In genomic region chr2:31619208-31619607, GRCm38 (mm10) we compare ENCODE assay signal across 29 mouse cellular contexts. TPM values are rescaled to one million over a fixed set of nuclear protein-coding genes. Genes with fewer than 3 reads are reported as not detected.
DNase-seq lines count a peak whose midpoint lies in the region; ATAC-seq lines count a peak whose summit lies in the region.
"Had no signal": no experiment of that assay in that cellular context is flagged by ENCODE, and none has a peak within 500 bp of the region (broad histone marks: within the 10 kb centered on the region; RNA-seq: fewer than 3 reads in every experiment).

No protein-coding gene starts in this region.

- H3K27ac ChIP-seq in hindbrain, embryonic 15.5 days (replicated peaks): no peak overlapping the region
- H3K27ac ChIP-seq in hindbrain, embryonic 14.5 days: no peak overlapping the region
- peak overlapping the region; percentile 52 for H3K27ac ChIP-seq in neural tube, embryonic 13.5 days (replicated peaks)
- H3K27ac ChIP-seq in neural tube, embryonic 15.5 days (replicated peaks): no peak overlapping the region
- H3K27ac ChIP-seq: embryonic facial prominence, embryonic 10.5 days; embryonic facial prominence, embryonic 13.5 days; forebrain, embryonic 13.5 days; intestine, embryonic 15.5 days had no signal

- ATAC-seq in hindbrain, embryonic 15.5 days (ENCODE audit: low FRiP score, low read depth): peak; percentile 55; the same call in 1 of the 2 replicates
- ATAC-seq in hindbrain, embryonic 14.5 days (ENCODE audit: low FRiP score): no peak
- ATAC-seq in neural tube, embryonic 13.5 days (ENCODE audit: low read depth): peak; percentile 57
- no peak for ATAC-seq in neural tube, embryonic 15.5 days (ENCODE audit: low FRiP score)
- ATAC-seq: activated CD4-positive, CD25-positive, alpha-beta regulatory T cell, adult 4 months; forebrain, embryonic 13.5 days; forebrain, embryonic 16.5 days; intestine, embryonic 15.5 days had no signal

- no peaks in the 10 kb centered on the region for H3K27me3 ChIP-seq in hindbrain, embryonic 15.5 days
- peaks cover 17% of the 10 kb centered on the region; the same call in 1 of the 2 replicates for H3K27me3 ChIP-seq in hindbrain, embryonic 14.5 days (ENCODE audit: control insufficient read depth, insufficient read depth, low read length)
- H3K27me3 ChIP-seq in neural tube, embryonic 13.5 days: peaks cover 52% of the 10 kb centered on the region
- peaks cover 42% of the 10 kb centered on the region for H3K27me3 ChIP-seq in neural tube, embryonic 15.5 days (replicated peaks)
- H3K27me3 ChIP-seq: embryonic facial prominence, embryonic 13.5 days; forebrain, embryonic 13.5 days; intestine, embryonic 15.5 days had no signal

- DNase-seq in hindbrain, embryonic 14.5 days (ENCODE audit: low spot score): no peak
- DNase-seq in ES-CJ7 (ENCODE audit: low read depth, low spot score) (peak; percentile 41), ZHBTc4 (ENCODE audit: low read depth, low spot score) (peak; percentile 37)
- DNase-seq in spleen, postnatal 4 days (ENCODE audit: low spot score in 2 of 2): no peak
- DNase-seq: adrenal gland, adult 8-10 months; adrenal gland, postnatal 25 days; cerebellum, adult 11-12 months; cerebellum, adult 8-10 months; cerebellum, postnatal 36 days; embryo, embryonic 11 days; gastrocnemius, postnatal 10 days; gastrocnemius, postnatal 36 days; heart, postnatal 36 days; kidney, adult 11 months had no signal

- peaks cover 13% of the 10 kb centered on the region for H3K36me3 ChIP-seq in hindbrain, embryonic 15.5 days
- peaks cover 30% of the 10 kb centered on the region for H3K36me3 ChIP-seq in hindbrain, embryonic 14.5 days (replicated peaks; ENCODE audit: control insufficient read depth, insufficient read depth)
- peaks cover 27% of the 10 kb centered on the region for H3K36me3 ChIP-seq in neural tube, embryonic 13.5 days
- peaks cover 26% of the 10 kb centered on the region for H3K36me3 ChIP-seq in neural tube, embryonic 15.5 days

- H3K4me3 ChIP-seq in hindbrain, embryonic 15.5 days: no peak overlapping the region
- no peak overlapping the region for H3K4me3 ChIP-seq in hindbrain, embryonic 14.5 days (replicated peaks; ENCODE audit: low read length)
- H3K4me3 ChIP-seq in neural tube, embryonic 13.5 days: no peak overlapping the region
- no peak overlapping the region for H3K4me3 ChIP-seq in neural tube, embryonic 15.5 days (replicated peaks)
- H3K4me3 ChIP-seq: embryonic facial prominence, embryonic 10.5 days; embryonic facial prominence, embryonic 13.5 days; erythroblast, embryonic 14.5 days; forebrain, embryonic 13.5 days; hindbrain, embryonic 12.5 days; intestine, embryonic 15.5 days had no signal

- 72% methylated on average over 6 of the region's 6 CpGs for WGBS in hindbrain, embryonic 15.5 days
- WGBS in hindbrain, embryonic 14.5 days: 86% methylated on average over 6 of the region's 6 CpGs
- whole genome bisulfite sequencing in neural tube, embryonic 13.5 days: 82% methylated on average over 6 of the region's 6 CpGs
- WGBS in neural tube, embryonic 15.5 days: 80% methylated on average over 6 of the region's 6 CpGs

- peaks cover 5% of the 10 kb centered on the region; the same call in 1 of the 2 replicates for H3K4me1 ChIP-seq in hindbrain, embryonic 15.5 days (replicated peaks)
- H3K4me1 ChIP-seq in hindbrain, embryonic 14.5 days (replicated peaks; ENCODE audit: control insufficient read depth, insufficient read depth, low read length): peaks cover 9% of the 10 kb centered on the region
- peaks cover 23% of the 10 kb centered on the region for H3K4me1 ChIP-seq in neural tube, embryonic 13.5 days (replicated peaks)
- H3K4me1 ChIP-seq in neural tube, embryonic 15.5 days: peaks cover 7% of the 10 kb centered on the region
- H3K4me1 ChIP-seq: embryonic facial prominence, embryonic 10.5 days; forebrain, embryonic 13.5 days; intestine, embryonic 15.5 days had no signal

- no peak overlapping the region for H3K4me2 ChIP-seq in hindbrain, embryonic 15.5 days
- H3K4me2 ChIP-seq in hindbrain, embryonic 14.5 days (replicated peaks): no peak overlapping the region
- no peak overlapping the region for H3K4me2 ChIP-seq in neural tube, embryonic 13.5 days
- no peak overlapping the region for H3K4me2 ChIP-seq in neural tube, embryonic 15.5 days
- H3K4me2 ChIP-seq: embryonic facial prominence, embryonic 13.5 days; forebrain, embryonic 13.5 days; heart, embryonic 11.5 days; hindbrain, embryonic 12.5 days; intestine, embryonic 15.5 days had no signal

- H3K9me3 ChIP-seq in hindbrain, embryonic 15.5 days: no peaks in the 10 kb centered on the region
- 0 out of 2 replicates have a peak, but pooled peaks cover 3% of the 10 kb centered on the region for H3K9me3 ChIP-seq in hindbrain, embryonic 14.5 days (ENCODE audit: control insufficient read depth, low read length)
- no peaks in the 10 kb centered on the region for H3K9me3 ChIP-seq in neural tube, embryonic 13.5 days
- no peaks in the 10 kb centered on the region for H3K9me3 ChIP-seq in neural tube, embryonic 15.5 days (replicated peaks)
- H3K9me3 ChIP-seq: embryonic facial prominence, embryonic 10.5 days; forebrain, embryonic 13.5 days; G1E; hindbrain, embryonic 12.5 days; intestine, embryonic 15.5 days had no signal

- H3K9ac ChIP-seq in hindbrain, embryonic 15.5 days: no peak overlapping the region
- H3K9ac ChIP-seq in hindbrain, embryonic 14.5 days: no peak overlapping the region
- no peak overlapping the region for H3K9ac ChIP-seq in neural tube, embryonic 13.5 days
- no peak overlapping the region for H3K9ac ChIP-seq in neural tube, embryonic 15.5 days (replicated peaks)
- H3K9ac ChIP-seq: embryonic facial prominence, embryonic 13.5 days; forebrain, embryonic 13.5 days; hindbrain, embryonic 12.5 days; intestine, embryonic 15.5 days had no signal

RNA-seq across cellular contexts. Expression of gene Prdm12, which starts 20.6 kb away (rescaled TPM):
- 1.7 and 3.1 TPM in 2 replicates for polyA plus RNA-seq in hindbrain, embryonic 15.5 days (2015; fragmentation: Nextera tagmentation; extraction: Ambion mirVana)
- polyA plus RNA-seq in hindbrain, embryonic 14.5 days (2014; fragmentation: Nextera tagmentation; extraction: Ambion mirVana): 0.50 and 0.89 TPM in 2 replicates
- 36.4 and 45.9 TPM in 2 replicates for polyA plus RNA-seq in neural tube, embryonic 13.5 days (2015; fragmentation: Nextera tagmentation; extraction: Ambion mirVana)
- 5.3 and 7.8 TPM in 2 replicates for polyA plus RNA-seq in neural tube, embryonic 15.5 days (2015; fragmentation: Nextera tagmentation; extraction: Ambion mirVana)
- polyA plus RNA-seq: activated CD4-positive, CD25-positive, alpha-beta regulatory T cell, adult 4 months; erythroblast, embryonic 14.5 days; G1E; heart, embryonic 14.5 days; heart, postnatal 0 days had no signal

RNA-seq across cellular contexts. Expression of gene Fubp3, which starts 46.8 kb away (rescaled TPM):
- 47.9 and 48.5 TPM in 2 replicates for polyA plus RNA-seq in hindbrain, embryonic 15.5 days (2015; fragmentation: Nextera tagmentation; extraction: Ambion mirVana)
- polyA plus RNA-seq in hindbrain, embryonic 14.5 days (2014; fragmentation: Nextera tagmentation; extraction: Ambion mirVana): 43.6 and 45.2 TPM in 2 replicates
- 64.2 and 70.8 TPM in 2 replicates for polyA plus RNA-seq in neural tube, embryonic 13.5 days (2015; fragmentation: Nextera tagmentation; extraction: Ambion mirVana)
- polyA plus RNA-seq in neural tube, embryonic 15.5 days (2015; fragmentation: Nextera tagmentation; extraction: Ambion mirVana): 44.9 and 51.3 TPM in 2 replicates

RNA-seq across cellular contexts. Expression of gene Exosc2, which starts 51.3 kb away (rescaled TPM):
- 42.0 and 42.4 TPM in 2 replicates for polyA plus RNA-seq in hindbrain, embryonic 15.5 days (2015; fragmentation: Nextera tagmentation; extraction: Ambion mirVana)
- polyA plus RNA-seq in hindbrain, embryonic 14.5 days (2014; fragmentation: Nextera tagmentation; extraction: Ambion mirVana): 29.5 and 33.1 TPM in 2 replicates
- 41.9 and 42.6 TPM in 2 replicates for polyA plus RNA-seq in neural tube, embryonic 13.5 days (2015; fragmentation: Nextera tagmentation; extraction: Ambion mirVana)
- polyA plus RNA-seq in neural tube, embryonic 15.5 days (2015; fragmentation: Nextera tagmentation; extraction: Ambion mirVana): 40.3 and 47.1 TPM in 2 replicates

Comparison
In these comparisons a context has a peak if more than half of its experiments do, and no peak if none do; other contexts are left out.
1. ATAC-seq: peak in hindbrain, embryonic 15.5 days (single experiment) and neural tube, embryonic 13.5 days (single experiment); none in hindbrain, embryonic 14.5 days (single experiment) and neural tube, embryonic 15.5 days (single experiment).
2. DNase-seq: peak in ES-CJ7 (single experiment) and ZHBTc4 (single experiment); none in hindbrain, embryonic 14.5 days (single experiment) and spleen, postnatal 4 days (0 of 2).